Mouse (Mus musculus): Measurements from ENCODE around the gene Jak1. TPM values are rescaled to one million over a fixed set of nuclear protein-coding genes. Genes with fewer than 3 reads are reported as not detected.

Gene Jak1
- polyA plus RNA-seq, 1 experiment from 2014 or later, result 81.7 TPM

DNA sequence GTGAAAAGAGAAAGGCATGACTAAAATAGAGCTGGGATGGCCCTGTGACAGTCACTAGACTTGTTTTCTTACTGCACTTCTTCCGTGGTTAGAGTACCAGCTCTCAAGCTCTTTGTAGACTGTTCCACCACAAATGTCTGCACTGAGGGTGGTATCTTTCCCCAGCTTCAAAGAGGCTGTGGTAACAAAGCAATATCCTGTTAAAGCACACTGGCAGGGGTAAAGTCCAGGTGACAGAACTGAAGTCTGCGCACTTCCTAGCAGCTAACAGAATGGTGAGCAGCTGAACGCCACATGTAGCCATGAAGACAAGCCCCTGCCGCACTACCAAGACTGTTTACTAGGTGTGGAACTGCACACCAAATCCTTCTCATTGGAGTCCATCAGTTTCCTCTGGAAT, 77.7 kb downstream of the Jak1 start:
- H3K27ac ChIP-seq (ENCODE audit: low read length), result no peak overlapping the region
- WGBS, result 89% methylated on average over 4 of the region's 4 CpGs
- H3K9ac ChIP-seq (ENCODE audit: low read length), result no peak overlapping the region
- H3K36me3 ChIP-seq (ENCODE audit: control insufficient read depth, insufficient read depth, low read length), result peaks cover 4% of the 10 kb centered on the region
- no peaks in the 10 kb centered on the region for H3K4me1 ChIP-seq (replicated peaks; ENCODE audit: control insufficient read depth, insufficient read depth, low read length)
- no peak for ATAC-seq (ENCODE audit: low read depth)
- no peaks in the 10 kb centered on the region for H3K9me3 ChIP-seq (ENCODE audit: control insufficient read depth, low read length)
- H3K27me3 ChIP-seq (ENCODE audit: control insufficient read depth, insufficient read depth, low read depth, low read length), result no peaks in the 10 kb centered on the region
- no peak overlapping the region for H3K4me3 ChIP-seq (ENCODE audit: low read length)
- H3K4me2 ChIP-seq (ENCODE audit: low read depth, low read length), result no peak overlapping the region

DNA sequence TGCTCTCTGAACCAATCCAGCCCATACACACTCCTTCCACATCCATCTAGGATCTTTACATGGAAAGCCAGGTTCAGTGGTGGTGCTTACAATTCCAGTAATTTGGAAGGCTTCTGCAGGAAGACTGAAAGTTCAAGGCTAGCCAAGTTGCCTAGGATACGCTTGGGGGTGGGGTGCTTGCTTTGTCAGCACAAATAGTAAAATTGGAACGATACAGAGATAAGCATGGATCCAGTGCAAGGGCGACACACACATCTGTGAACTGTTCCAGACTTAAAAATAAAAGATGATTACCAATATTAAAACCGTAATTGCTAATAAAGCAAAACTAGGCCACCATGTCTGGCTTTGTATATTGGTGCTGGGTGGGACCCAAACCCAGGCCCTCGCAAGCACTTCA, 78.5 kb downstream of the Jak1 start:
- WGBS, result 72% methylated on average over 5 of the region's 5 CpGs
- H3K9me3 ChIP-seq (ENCODE audit: control insufficient read depth, low read length), result no peaks in the 10 kb centered on the region
- H3K4me3 ChIP-seq (ENCODE audit: low read length), result no peak overlapping the region
- no peak overlapping the region for H3K9ac ChIP-seq (ENCODE audit: low read length)
- peaks cover 7% of the 10 kb centered on the region for H3K36me3 ChIP-seq (ENCODE audit: control insufficient read depth, insufficient read depth, low read length)
- 0 out of 2 replicates have a peak, but pooled peaks have one; percentile 20 for ATAC-seq (ENCODE audit: low read depth)
- H3K4me2 ChIP-seq (ENCODE audit: low read depth, low read length), result no peak overlapping the region
- no peaks in the 10 kb centered on the region for H3K27me3 ChIP-seq (ENCODE audit: control insufficient read depth, insufficient read depth, low read depth, low read length)
- H3K27ac ChIP-seq (ENCODE audit: low read length), result no peak overlapping the region
- no peaks in the 10 kb centered on the region for H3K4me1 ChIP-seq (replicated peaks; ENCODE audit: control insufficient read depth, insufficient read depth, low read length)

GRCm38 (mm10) chr4:101185216-101185615, 79.9 kb downstream of the Jak1 start:
- Histone ChIP-seq H3K9ac (ENCODE audit: low read length) (no peak overlapping the region), H3K36me3 (ENCODE audit: control insufficient read depth, insufficient read depth, low read length) (peaks cover 6% of the 10 kb centered on the region), H3K4me2 (ENCODE audit: low read depth, low read length) (no peak overlapping the region), H3K9me3 (ENCODE audit: control insufficient read depth, low read length) (no peaks in the 10 kb centered on the region), H3K4me1 (replicated peaks; ENCODE audit: control insufficient read depth, insufficient read depth, low read length) (no peaks in the 10 kb centered on the region), H3K4me3 (ENCODE audit: low read length) (no peak overlapping the region), H3K27me3 (ENCODE audit: control insufficient read depth, insufficient read depth, low read depth, low read length) (no peaks in the 10 kb centered on the region), H3K27ac (ENCODE audit: low read length) (no peak overlapping the region)
- 46% methylated on average over 3 of the region's 3 CpGs for WGBS
- no peak; the same call in 1 of the 2 replicates for ATAC-seq (ENCODE audit: low read depth)

DNA sequence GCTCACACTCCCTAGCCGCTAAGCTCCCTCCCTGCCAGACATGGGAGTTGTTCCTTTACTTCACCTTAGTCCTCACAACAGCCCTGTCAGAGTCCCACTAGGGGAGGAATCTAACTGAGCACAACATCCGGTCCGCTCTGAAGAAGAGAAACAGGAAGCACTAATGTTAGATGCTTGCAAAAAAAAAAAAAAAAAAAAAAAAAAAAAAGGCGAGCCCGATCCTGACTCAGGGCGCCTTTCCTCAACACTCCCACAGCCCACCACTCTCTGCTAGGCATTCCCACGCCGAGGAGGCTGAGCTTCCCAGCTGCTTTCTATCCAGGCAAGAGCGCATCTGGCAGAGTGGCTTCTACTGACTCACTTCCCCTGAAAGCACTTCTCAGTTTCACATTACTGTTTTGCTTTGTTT, 82.5 kb downstream of the Jak1 start:
- Histone ChIP-seq H3K4me2 (ENCODE audit: low read depth, low read length) (no peak overlapping the region), H3K27me3 (ENCODE audit: control insufficient read depth, insufficient read depth, low read depth, low read length) (no peaks in the 10 kb centered on the region), H3K36me3 (ENCODE audit: control insufficient read depth, insufficient read depth, low read length) (peaks cover 10% of the 10 kb centered on the region), H3K4me1 (replicated peaks; ENCODE audit: control insufficient read depth, insufficient read depth, low read length) (no peaks in the 10 kb centered on the region), H3K4me3 (ENCODE audit: low read length) (no peak overlapping the region), H3K9me3 (ENCODE audit: control insufficient read depth, low read length) (no peaks in the 10 kb centered on the region), H3K27ac (ENCODE audit: low read length) (no peak overlapping the region), H3K9ac (ENCODE audit: low read length) (no peak overlapping the region)
- 57% methylated on average over 7 of the region's 9 CpGs for WGBS
- ATAC-seq (ENCODE audit: low read depth), result peak; percentile 56

DNA sequence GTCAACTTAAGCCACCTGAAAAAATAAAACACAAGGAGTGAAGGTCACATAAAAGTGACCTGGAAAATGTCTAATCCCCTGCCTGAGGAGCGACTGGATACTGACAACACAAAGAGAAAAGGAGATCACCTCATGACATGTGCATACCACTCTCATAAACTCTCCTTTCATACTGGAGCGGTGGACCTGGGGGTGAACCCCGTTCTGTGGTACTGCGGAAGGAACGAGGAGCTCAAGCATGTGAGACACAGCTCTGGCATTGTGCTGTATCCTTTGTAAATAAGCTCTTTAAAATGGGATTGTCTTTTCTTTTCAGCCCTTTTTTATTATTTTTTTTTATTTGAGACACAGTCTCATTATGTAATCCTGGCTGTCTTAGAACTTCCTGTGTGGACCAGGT, 84.4 kb downstream of the Jak1 start:
- no peak for ATAC-seq (ENCODE audit: low read depth)
- Histone ChIP-seq H3K4me1 (replicated peaks; ENCODE audit: control insufficient read depth, insufficient read depth, low read length) (no peaks in the 10 kb centered on the region), H3K27me3 (ENCODE audit: control insufficient read depth, insufficient read depth, low read depth, low read length) (no peaks in the 10 kb centered on the region), H3K4me3 (ENCODE audit: low read length) (no peak overlapping the region), H3K36me3 (ENCODE audit: control insufficient read depth, insufficient read depth, low read length) (peaks cover 14% of the 10 kb centered on the region), H3K27ac (ENCODE audit: low read length) (no peak overlapping the region), H3K9me3 (ENCODE audit: control insufficient read depth, low read length) (no peaks in the 10 kb centered on the region), H3K4me2 (ENCODE audit: low read depth, low read length) (no peak overlapping the region), H3K9ac (ENCODE audit: low read length) (no peak overlapping the region)
- 74% methylated on average over 5 of the region's 5 CpGs for WGBS

- H3K27ac ChIP-seq (ENCODE audit: low read length), result no peak overlapping the region
- peaks cover 14% of the 10 kb centered on the region for H3K36me3 ChIP-seq (ENCODE audit: control insufficient read depth, insufficient read depth, low read length)
Observed at GRCm38 (mm10) chr4:101179836-101180235, 85.2 kb downstream of the Jak1 start.

DNA sequence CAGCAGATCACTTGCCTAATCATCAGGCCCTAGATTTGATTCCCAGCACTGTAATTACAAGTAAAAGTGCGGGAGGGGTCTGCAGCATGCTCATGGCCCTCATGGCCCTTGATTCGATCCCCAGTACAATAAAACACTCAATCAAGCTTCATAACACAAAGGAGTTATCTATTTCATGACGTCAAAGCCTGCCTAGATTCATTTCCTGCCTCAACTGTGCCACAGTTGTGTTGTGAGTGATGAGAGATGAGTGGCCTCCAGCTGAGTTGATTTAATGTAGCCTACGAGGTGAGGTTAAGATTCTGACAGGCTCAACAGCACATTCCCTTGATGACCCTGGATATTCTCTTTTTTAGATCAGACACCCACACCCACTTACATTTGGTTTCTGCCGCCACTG, 86.0 kb downstream of the Jak1 start:
- H3K4me1 ChIP-seq (replicated peaks; ENCODE audit: control insufficient read depth, insufficient read depth, low read length), result no peaks in the 10 kb centered on the region
- no peaks in the 10 kb centered on the region for H3K9me3 ChIP-seq (ENCODE audit: control insufficient read depth, low read length)
- H3K27ac ChIP-seq (ENCODE audit: low read length), result no peak overlapping the region
- H3K36me3 ChIP-seq (ENCODE audit: control insufficient read depth, insufficient read depth, low read length), result peaks cover 14% of the 10 kb centered on the region
- no peak for ATAC-seq (ENCODE audit: low read depth)
- no peaks in the 10 kb centered on the region for H3K27me3 ChIP-seq (ENCODE audit: control insufficient read depth, insufficient read depth, low read depth, low read length)
- H3K4me3 ChIP-seq (ENCODE audit: low read length), result no peak overlapping the region
- WGBS, result 61% methylated on average over 5 of the region's 5 CpGs
- no peak overlapping the region for H3K4me2 ChIP-seq (ENCODE audit: low read depth, low read length)
- H3K9ac ChIP-seq (ENCODE audit: low read length), result no peak overlapping the region

More at GRCm38 (mm10) chr4:101179836-101180235, 85.2 kb downstream of the Jak1 start:
- WGBS, result 66% methylated on average over 6 of the region's 6 CpGs
- Histone ChIP-seq H3K4me1 (replicated peaks; ENCODE audit: control insufficient read depth, insufficient read depth, low read length) (no peaks in the 10 kb centered on the region), H3K9ac (ENCODE audit: low read length) (no peak overlapping the region), H3K4me3 (ENCODE audit: low read length) (no peak overlapping the region), H3K27me3 (ENCODE audit: control insufficient read depth, insufficient read depth, low read depth, low read length) (no peaks in the 10 kb centered on the region), H3K9me3 (ENCODE audit: control insufficient read depth, low read length) (no peaks in the 10 kb centered on the region), H3K4me2 (ENCODE audit: low read depth, low read length) (no peak overlapping the region)
- no peak for ATAC-seq (ENCODE audit: low read depth)

GRCm38 (mm10) chr4:101177796-101178195, 87.3 kb downstream of the Jak1 start:
- H3K27me3 ChIP-seq (ENCODE audit: control insufficient read depth, insufficient read depth, low read depth, low read length), result no peaks in the 10 kb centered on the region
- H3K4me2 ChIP-seq (ENCODE audit: low read depth, low read length), result no peak overlapping the region
- H3K36me3 ChIP-seq (ENCODE audit: control insufficient read depth, insufficient read depth, low read length), result peaks cover 14% of the 10 kb centered on the region
- no peaks in the 10 kb centered on the region for H3K9me3 ChIP-seq (ENCODE audit: control insufficient read depth, low read length)
- H3K9ac ChIP-seq (ENCODE audit: low read length), result no peak overlapping the region
- H3K4me1 ChIP-seq (replicated peaks; ENCODE audit: control insufficient read depth, insufficient read depth, low read length), result no peaks in the 10 kb centered on the region
- H3K27ac ChIP-seq (ENCODE audit: low read length), result no peak overlapping the region
- WGBS, result 57% methylated on average over 3 of the region's 3 CpGs
- H3K4me3 ChIP-seq (ENCODE audit: low read length), result no peak overlapping the region
- no peak for ATAC-seq (ENCODE audit: low read depth)

GRCm38 (mm10) chr4:101176123-101176522, 89.0 kb downstream of the Jak1 start:
- Histone ChIP-seq H3K36me3 (ENCODE audit: control insufficient read depth, insufficient read depth, low read length) (peaks cover 10% of the 10 kb centered on the region), H3K9ac (ENCODE audit: low read length) (no peak overlapping the region), H3K4me3 (ENCODE audit: low read length) (no peak overlapping the region), H3K9me3 (ENCODE audit: control insufficient read depth, low read length) (no peaks in the 10 kb centered on the region), H3K4me2 (ENCODE audit: low read depth, low read length) (no peak overlapping the region), H3K27ac (ENCODE audit: low read length) (no peak overlapping the region), H3K4me1 (replicated peaks; ENCODE audit: control insufficient read depth, insufficient read depth, low read length) (no peaks in the 10 kb centered on the region), H3K27me3 (ENCODE audit: control insufficient read depth, insufficient read depth, low read depth, low read length) (no peaks in the 10 kb centered on the region)
- 51% methylated on average over 6 of the region's 6 CpGs for WGBS
- ATAC-seq (ENCODE audit: low read depth), result no peak

Measured in lung, embryonic 16.5 days (tissue).